Mouse (Mus musculus) hematopoietic stem cell, adult 5-6 weeks (primary cell): Measurements from ENCODE around the gene Rabep1. TPM values are rescaled to one million over a fixed set of nuclear protein-coding genes. Genes with fewer than 3 reads are reported as not detected.
A peak's percentile ranks its signal among the peaks of the same experiment; 100 is the strongest.

ENCODE experiments used
- ATAC-seq, 2 experiments: fragments of 125-278 bp in 1 of 2; replicated peaks in 1 of 2; 2 replicates each; pipeline ENCODE4 v1.8.0; 2016 to 2017; ENCODE audit warnings: inconsistent platforms in 2 of 2, mild to moderate bottlenecking in 2 of 2, moderate number of reproducible peaks in 2 of 2, low read depth in 1 of 2, moderate TSS enrichment in 1 of 2; ENCODE audit not compliant: low FRiP score in 2 of 2, poor library complexity in 2 of 2, severe bottlenecking in 2 of 2, insufficient read depth in 1 of 2, low TSS enrichment in 1 of 2
- total RNA-seq: library from RNA; stranded (forward); fragments of 172-1452, 232-1000 nt; gene quantifications from 2 replicates; pipeline ENCODE4 v1.2.3, GENCODE M21; 2017

The Rabep1 gene
- total RNA-seq, 1 experiment from 2014 or later, result 75.9 TPM

DNA sequence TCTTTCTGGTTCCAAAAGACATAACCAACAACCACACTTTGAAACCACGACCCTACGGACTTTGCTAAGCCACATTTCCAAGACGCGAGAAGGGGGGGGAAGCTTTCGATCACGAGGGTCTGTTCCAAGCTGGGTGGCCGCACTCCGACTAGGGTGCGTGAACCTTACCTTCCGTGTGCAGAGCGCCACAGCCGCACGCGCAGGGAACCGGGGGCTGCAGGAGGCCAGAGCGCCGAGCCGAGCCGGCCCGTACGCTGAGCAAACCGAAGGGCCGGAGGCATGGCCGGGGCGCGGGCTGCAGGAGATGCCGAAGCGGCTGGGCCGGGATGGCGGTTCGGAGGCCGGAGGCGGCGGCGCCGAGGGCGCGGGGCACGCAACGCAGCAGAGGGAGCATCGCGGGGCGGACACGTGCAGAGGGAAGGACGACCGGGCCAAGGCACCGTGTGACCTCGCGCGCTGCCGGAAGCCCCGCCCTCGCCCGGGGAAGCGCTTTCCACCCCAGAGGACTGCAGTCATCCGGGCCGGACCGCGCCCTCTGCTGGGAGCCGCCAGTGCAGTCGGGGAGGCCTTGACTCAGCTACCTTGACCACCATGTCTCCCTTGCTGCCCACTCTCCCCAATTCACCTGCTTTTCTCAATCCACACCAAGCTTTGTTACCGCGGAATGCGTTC is 138.1 kb downstream of the Rabep1 start, which contains the start of gene C1qbp:
Gene C1qbp, minus strand, starts transcription at position 470 of the 672 bp plus-strand sequence.
- ATAC-seq, result peak; percentile 95 to 97

Other genes starting within 250 kb of the Rabep1 start
- gene 4930544D05Rik, start 228.9 kb upstream of the Rabep1 start, total RNA-seq, result not detected in 2 replicates
- gene Chrne, start 225.6 kb upstream of the Rabep1 start, total RNA-seq, result not detected in 2 replicates
- 0.45 and 0.75 TPM in 2 replicates for gene Gp1ba, start 205.7 kb upstream of the Rabep1 start, total RNA-seq
- 51.8 and 73.4 TPM in 2 replicates for gene Rnf167, start 197.5 kb upstream of the Rabep1 start, total RNA-seq
- gene Slc25a11, start 197.3 kb upstream of the Rabep1 start, total RNA-seq, result 42.9 and 52.5 TPM in 2 replicates
- gene Pfn1, start 190.1 kb upstream of the Rabep1 start, total RNA-seq, result 348 and 461 TPM in 2 replicates
- gene Eno3, start 187.6 kb upstream of the Rabep1 start, total RNA-seq, result 8.4 and 10.6 TPM in 2 replicates
- 41.1 and 114 TPM in 2 replicates for gene Spag7, start 175.4 kb upstream of the Rabep1 start, total RNA-seq
- gene Camta2, start 156.7 kb upstream of the Rabep1 start, total RNA-seq, result 3.6 and 4.9 TPM in 2 replicates
- 0.25 TPM in 1 of 2 replicates, not detected in the other for gene Inca1, start 144.6 kb upstream of the Rabep1 start, total RNA-seq
- gene Kif1c, start 144.2 kb upstream of the Rabep1 start, total RNA-seq, result 6.7 and 7.3 TPM in 2 replicates
- 3.7 and 8.3 TPM in 2 replicates for gene Zfp3, start 80.6 kb upstream of the Rabep1 start, total RNA-seq
- gene Scimp, start 32.2 kb upstream of the Rabep1 start, total RNA-seq, result 0.25 and 0.69 TPM in 2 replicates
- gene Nup88, start 125.2 kb downstream of the Rabep1 start, total RNA-seq, result 131 and 148 TPM in 2 replicates
- gene Rpain, start 125.4 kb downstream of the Rabep1 start, total RNA-seq, result 28.5 and 32.5 TPM in 2 replicates
- gene C1qbp, start 138.2 kb downstream of the Rabep1 start, total RNA-seq, result 48.3 and 82.1 TPM in 2 replicates
- 39.6 and 39.8 TPM in 2 replicates for gene Dhx33, start 159.7 kb downstream of the Rabep1 start, total RNA-seq
- gene Mis12, start 174.8 kb downstream of the Rabep1 start, total RNA-seq, result 30.8 and 38.1 TPM in 2 replicates
- 27.6 and 31.6 TPM in 2 replicates for gene Derl2, start 175.1 kb downstream of the Rabep1 start, total RNA-seq
- gene 6330403K07Rik, start 188.7 kb downstream of the Rabep1 start, total RNA-seq, result 1.4 TPM in 1 of 2 replicates, not detected in the other